Mouse (Mus musculus): Measurements from ENCODE around the gene Spata2l. TPM values are rescaled to one million over a fixed set of nuclear protein-coding genes. Genes with fewer than 3 reads are reported as not detected.

Spata2l gene
- polyA plus RNA-seq, 1 experiment from 2014 or later: 7.0 TPM

GRCm38 (mm10) chr8:123252925-123253324 is 16.9 kb upstream of the Spata2l start:
- Histone ChIP-seq H3K9me3 (ENCODE audit: control insufficient read depth, low read length) (no peaks in the 10 kb centered on the region), H3K4me1 (ENCODE audit: control insufficient read depth, insufficient read depth, low read length) (peaks cover 20% of the 10 kb centered on the region), H3K4me2 (ENCODE audit: low read depth, low read length) (peak overlapping the region; percentile 93), H3K27ac (ENCODE audit: low read depth, low read length) (peak overlapping the region; percentile 91; the same call in 1 of the 2 replicates), H3K4me3 (ENCODE audit: low read depth, low read length) (peak overlapping the region; percentile 98), H3K27me3 (ENCODE audit: control insufficient read depth, insufficient read depth, low read length) (no peaks in the 10 kb centered on the region), H3K36me3 (ENCODE audit: control insufficient read depth, insufficient read depth, low read length) (peaks cover 45% of the 10 kb centered on the region), H3K9ac (replicated peaks; ENCODE audit: low read depth, low read length) (peak overlapping the region; percentile 97; the same call in 1 of the 2 replicates)
- 72% methylated on average over 4 of the region's 4 CpGs for WGBS
- ATAC-seq (ENCODE audit: low read depth): no peak

- 98% methylated on average over 5 of the region's 5 CpGs for whole genome bisulfite sequencing
Measured at GRCm38 (mm10) chr8:123250940-123251339, 14.9 kb upstream of the Spata2l start.

GRCm38 (mm10) chr8:123248596-123248995 is 12.6 kb upstream of the Spata2l start:
- Histone ChIP-seq H3K27ac (ENCODE audit: low read depth, low read length) (no peak overlapping the region), H3K4me2 (ENCODE audit: low read depth, low read length) (no peak overlapping the region), H3K4me1 (ENCODE audit: control insufficient read depth, insufficient read depth, low read length) (peaks cover 8% of the 10 kb centered on the region), H3K36me3 (ENCODE audit: control insufficient read depth, insufficient read depth, low read length) (peaks cover 60% of the 10 kb centered on the region), H3K4me3 (ENCODE audit: low read depth, low read length) (no peak overlapping the region), H3K27me3 (ENCODE audit: control insufficient read depth, insufficient read depth, low read length) (no peaks in the 10 kb centered on the region), H3K9me3 (ENCODE audit: control insufficient read depth, low read length) (no peaks in the 10 kb centered on the region), H3K9ac (replicated peaks; ENCODE audit: low read depth, low read length) (no peak overlapping the region)
- ATAC-seq (ENCODE audit: low read depth): no peak
- WGBS: 95% methylated on average over 8 of the region's 8 CpGs

More at GRCm38 (mm10) chr8:123250940-123251339, 14.9 kb upstream of the Spata2l start:
- H3K36me3 ChIP-seq (ENCODE audit: control insufficient read depth, insufficient read depth, low read length): peaks cover 40% of the 10 kb centered on the region
- H3K9ac ChIP-seq (replicated peaks; ENCODE audit: low read depth, low read length): no peak overlapping the region
- ATAC-seq (ENCODE audit: low read depth): no peak
- H3K4me3 ChIP-seq (ENCODE audit: low read depth, low read length): no peak overlapping the region
- peaks cover 20% of the 10 kb centered on the region for H3K4me1 ChIP-seq (ENCODE audit: control insufficient read depth, insufficient read depth, low read length)
- no peak overlapping the region for H3K4me2 ChIP-seq (ENCODE audit: low read depth, low read length)
- H3K27me3 ChIP-seq (ENCODE audit: control insufficient read depth, insufficient read depth, low read length): no peaks in the 10 kb centered on the region
- no peaks in the 10 kb centered on the region for H3K9me3 ChIP-seq (ENCODE audit: control insufficient read depth, low read length)
- H3K27ac ChIP-seq (ENCODE audit: low read depth, low read length): no peak overlapping the region

- no peaks in the 10 kb centered on the region for H3K27me3 ChIP-seq (ENCODE audit: control insufficient read depth, insufficient read depth, low read length)
- H3K27ac ChIP-seq (ENCODE audit: low read depth, low read length): no peak overlapping the region
- H3K9ac ChIP-seq (replicated peaks; ENCODE audit: low read depth, low read length): no peak overlapping the region
- peaks cover 3% of the 10 kb centered on the region for H3K4me1 ChIP-seq (ENCODE audit: control insufficient read depth, insufficient read depth, low read length)
- 94% methylated on average over 6 of the region's 6 CpGs for WGBS
- no peak overlapping the region for H3K4me2 ChIP-seq (ENCODE audit: low read depth, low read length)
- H3K9me3 ChIP-seq (ENCODE audit: control insufficient read depth, low read length): no peaks in the 10 kb centered on the region
- peaks cover 65% of the 10 kb centered on the region for H3K36me3 ChIP-seq (ENCODE audit: control insufficient read depth, insufficient read depth, low read length)
- ATAC-seq (ENCODE audit: low read depth): no peak
- H3K4me3 ChIP-seq (ENCODE audit: low read depth, low read length): no peak overlapping the region
Measured at GRCm38 (mm10) chr8:123247748-123248147, 11.7 kb upstream of the Spata2l start.

- WGBS: 89% methylated on average over 12 of the region's 12 CpGs
- no peak for ATAC-seq (ENCODE audit: low read depth)
- H3K9me3 ChIP-seq (ENCODE audit: control insufficient read depth, low read length): no peaks in the 10 kb centered on the region
Measured at GRCm38 (mm10) chr8:123245543-123245942, 9.5 kb upstream of the Spata2l start.

GRCm38 (mm10) chr8:123244382-123244781 is 8.3 kb upstream of the Spata2l start:
- Histone ChIP-seq H3K27ac (ENCODE audit: low read depth, low read length) (no peak overlapping the region), H3K4me3 (ENCODE audit: low read depth, low read length) (no peak overlapping the region), H3K9me3 (ENCODE audit: control insufficient read depth, low read length) (no peaks in the 10 kb centered on the region), H3K27me3 (ENCODE audit: control insufficient read depth, insufficient read depth, low read length) (no peaks in the 10 kb centered on the region), H3K9ac (replicated peaks; ENCODE audit: low read depth, low read length) (no peak overlapping the region), H3K36me3 (ENCODE audit: control insufficient read depth, insufficient read depth, low read length) (peaks cover 54% of the 10 kb centered on the region), H3K4me2 (ENCODE audit: low read depth, low read length) (no peak overlapping the region), H3K4me1 (ENCODE audit: control insufficient read depth, insufficient read depth, low read length) (no peaks in the 10 kb centered on the region)
- 90% methylated on average over 4 of the region's 4 CpGs for WGBS
- no peak for ATAC-seq (ENCODE audit: low read depth)

More at GRCm38 (mm10) chr8:123245543-123245942, 9.5 kb upstream of the Spata2l start:
- no peak overlapping the region for H3K27ac ChIP-seq (ENCODE audit: low read depth, low read length)
- H3K4me1 ChIP-seq (ENCODE audit: control insufficient read depth, insufficient read depth, low read length): no peaks in the 10 kb centered on the region
- H3K36me3 ChIP-seq (ENCODE audit: control insufficient read depth, insufficient read depth, low read length): peaks cover 62% of the 10 kb centered on the region
- H3K27me3 ChIP-seq (ENCODE audit: control insufficient read depth, insufficient read depth, low read length): no peaks in the 10 kb centered on the region
- no peak overlapping the region for H3K4me2 ChIP-seq (ENCODE audit: low read depth, low read length)
- no peak overlapping the region for H3K9ac ChIP-seq (replicated peaks; ENCODE audit: low read depth, low read length)
- H3K4me3 ChIP-seq (ENCODE audit: low read depth, low read length): no peak overlapping the region

- Histone ChIP-seq H3K27me3 (ENCODE audit: control insufficient read depth, insufficient read depth, low read length) (no peaks in the 10 kb centered on the region), H3K9me3 (ENCODE audit: control insufficient read depth, low read length) (no peaks in the 10 kb centered on the region), H3K4me2 (ENCODE audit: low read depth, low read length) (no peak overlapping the region), H3K9ac (replicated peaks; ENCODE audit: low read depth, low read length) (no peak overlapping the region), H3K4me1 (ENCODE audit: control insufficient read depth, insufficient read depth, low read length) (no peaks in the 10 kb centered on the region), H3K36me3 (ENCODE audit: control insufficient read depth, insufficient read depth, low read length) (peaks cover 46% of the 10 kb centered on the region), H3K4me3 (ENCODE audit: low read depth, low read length) (no peak overlapping the region), H3K27ac (ENCODE audit: low read depth, low read length) (no peak overlapping the region)
- 67% methylated on average over 10 of the region's 11 CpGs for WGBS
- ATAC-seq (ENCODE audit: low read depth): no peak
Measured at GRCm38 (mm10) chr8:123243053-123243452, 7.0 kb upstream of the Spata2l start.

- WGBS: 83% methylated on average over 7 of the region's 7 CpGs
- Histone ChIP-seq H3K27me3 (ENCODE audit: control insufficient read depth, insufficient read depth, low read length) (no peaks in the 10 kb centered on the region), H3K4me3 (ENCODE audit: low read depth, low read length) (no peak overlapping the region), H3K4me2 (ENCODE audit: low read depth, low read length) (no peak overlapping the region), H3K4me1 (ENCODE audit: control insufficient read depth, insufficient read depth, low read length) (no peaks in the 10 kb centered on the region), H3K9ac (replicated peaks; ENCODE audit: low read depth, low read length) (no peak overlapping the region), H3K36me3 (ENCODE audit: control insufficient read depth, insufficient read depth, low read length) (peaks cover 39% of the 10 kb centered on the region), H3K27ac (ENCODE audit: low read depth, low read length) (no peak overlapping the region), H3K9me3 (ENCODE audit: control insufficient read depth, low read length) (no peaks in the 10 kb centered on the region)
- ATAC-seq (ENCODE audit: low read depth): no peak
Measured at GRCm38 (mm10) chr8:123242107-123242923, 6.3 kb upstream of the Spata2l start.

GRCm38 (mm10) chr8:123239398-123239797 is 3.4 kb upstream of the Spata2l start:
- Histone ChIP-seq H3K27me3 (ENCODE audit: control insufficient read depth, insufficient read depth, low read length) (no peaks in the 10 kb centered on the region), H3K27ac (ENCODE audit: low read depth, low read length) (no peak overlapping the region), H3K9me3 (ENCODE audit: control insufficient read depth, low read length) (no peaks in the 10 kb centered on the region), H3K4me1 (ENCODE audit: control insufficient read depth, insufficient read depth, low read length) (peaks cover 3% of the 10 kb centered on the region; the same call in 1 of the 2 replicates), H3K9ac (replicated peaks; ENCODE audit: low read depth, low read length) (no peak overlapping the region), H3K4me2 (ENCODE audit: low read depth, low read length) (no peak overlapping the region), H3K4me3 (ENCODE audit: low read depth, low read length) (no peak overlapping the region), H3K36me3 (ENCODE audit: control insufficient read depth, insufficient read depth, low read length) (peaks cover 16% of the 10 kb centered on the region; the same call in 1 of the 2 replicates)
- ATAC-seq (ENCODE audit: low read depth): no peak
- 83% methylated on average over 10 of the region's 10 CpGs for WGBS
